Mouse (Mus musculus): ENCODE data around the gene Oxld1. TPM values are rescaled to one million over a fixed set of nuclear protein-coding genes. Genes with fewer than 3 reads are reported as not detected.

Gene Oxld1
- 10 to 100 TPM; 19.3 to 24.8 TPM for total RNA-seq (2021)
- long read RNA-seq, experiment 1, transcript Oxld1-201 (2 exons, 813 nt) = major isoform, 7 of 11 reads
- long read RNA-seq, experiment 1, partial matches to known transcripts = 4 of 11 reads
- long read RNA-seq, experiment 1, other reads (novel, unspliced or antisense) = 0 of 11 reads
- long read RNA-seq, experiment 2, transcript Oxld1-201 (2 exons, 813 nt) = major isoform, 10 of 13 reads
- long read RNA-seq, experiment 2, partial matches to known transcripts = 0 of 13 reads
- long read RNA-seq, experiment 2, other reads (novel, unspliced or antisense) = 2 of 13 reads

- DNase-seq (ENCODE audit: low spot score in 2 of 2) = peak; percentile 47 to 79
These were observed at the start of gene Oxld1, which contains the start of gene Ccdc137 for GRCm38 (mm10) chr11:120457772-120458751. TSS of gene Oxld1 (minus strand) at chr11:120458068. TSS of gene Ccdc137 (plus strand) at chr11:120458115.

GRCm38 (mm10) chr11:120506899-120507298 is 49.0 kb upstream of the Oxld1 start:
- no peak for DNase-seq (ENCODE audit: low spot score in 2 of 2)

- no peak for DNase-seq (ENCODE audit: low spot score in 2 of 2)
These were observed 47.8 kb upstream of the Oxld1 start for GRCm38 (mm10) chr11:120505661-120506060.

GRCm38 (mm10) chr11:120501701-120502100 is 43.8 kb upstream of the Oxld1 start:
- DNase-seq (ENCODE audit: low spot score in 2 of 2) = no peak

GRCm38 (mm10) chr11:120501018-120501417 is 43.1 kb upstream of the Oxld1 start:
- no peak for DNase-seq (ENCODE audit: low spot score in 2 of 2)

- DNase-seq (ENCODE audit: low spot score in 2 of 2) = no peak
These were observed 42.5 kb upstream of the Oxld1 start for GRCm38 (mm10) chr11:120500357-120500756.

- DNase-seq (ENCODE audit: low spot score in 2 of 2) = no peak
These were observed 42.0 kb upstream of the Oxld1 start for GRCm38 (mm10) chr11:120499894-120500293.

GRCm38 (mm10) chr11:120498891-120499290 is 41.0 kb upstream of the Oxld1 start:
- DNase-seq (ENCODE audit: low spot score in 2 of 2) = no peak

- DNase-seq (ENCODE audit: low spot score in 2 of 2) = no peak
These were observed 40.4 kb upstream of the Oxld1 start for GRCm38 (mm10) chr11:120498226-120498625.

- DNase-seq (ENCODE audit: low spot score in 2 of 2) = no peak
These were observed 39.6 kb upstream of the Oxld1 start for GRCm38 (mm10) chr11:120497436-120497835.

GRCm38 (mm10) chr11:120493911-120494310 is 36.0 kb upstream of the Oxld1 start:
- no peak for DNase-seq (ENCODE audit: low spot score in 2 of 2)

- DNase-seq (ENCODE audit: low spot score in 2 of 2) = no peak
These were observed 35.5 kb upstream of the Oxld1 start for GRCm38 (mm10) chr11:120493351-120493750.

GRCm38 (mm10) chr11:120492878-120493203 is 35.0 kb upstream of the Oxld1 start:
- no peak for DNase-seq (ENCODE audit: low spot score in 2 of 2)

GRCm38 (mm10) chr11:120492024-120492877 is 34.4 kb upstream of the Oxld1 start:
- no peak for DNase-seq (ENCODE audit: low spot score in 2 of 2)

- DNase-seq (ENCODE audit: low spot score in 2 of 2) = peak; percentile 76 to 90
These were observed 33.6 kb upstream of the Oxld1 start, which contains the start of gene Slc25a10 for GRCm38 (mm10) chr11:120491317-120492023. TSS of gene Slc25a10 (plus strand) at chr11:120491840.

GRCm38 (mm10) chr11:120490291-120491046 is 32.6 kb upstream of the Oxld1 start:
- no peak for DNase-seq (ENCODE audit: low spot score in 2 of 2)

- DNase-seq (ENCODE audit: low spot score in 2 of 2) = peak in 1 of 2 experiments; percentile 62
These were observed 31.3 kb upstream of the Oxld1 start for GRCm38 (mm10) chr11:120489054-120489761.

- DNase-seq (ENCODE audit: low spot score in 2 of 2) = no peak
These were observed 30.6 kb upstream of the Oxld1 start for GRCm38 (mm10) chr11:120488516-120488915.

- no peak for DNase-seq (ENCODE audit: low spot score in 2 of 2)
These were observed 27.4 kb upstream of the Oxld1 start for GRCm38 (mm10) chr11:120485251-120485650.

All from gastrocnemius, postnatal 4 days (tissue).